Mouse (Mus musculus): ENCODE measurements at regions not wholly inside any gene's neighbourhood (a gene's known extent, or its start where the extent isn't known, plus 50 kb on each side); places are given as distances from the start of the nearest gene placed in this dataset.
A peak's percentile ranks its signal among the peaks of the same experiment; 100 is the strongest.

GRCm38 (mm10) chr12:25244666-25245065 lies 147.7 kb upstream of the Id2 start:
- Histone ChIP-seq H3K4me2 (ENCODE audit: low read length) (no peak overlapping the region), H3K9ac (ENCODE audit: low read depth, low read length) (no peak overlapping the region), H3K27ac (ENCODE audit: low read length) (no peak overlapping the region), H3K4me3 (ENCODE audit: low read depth, low read length) (no peak overlapping the region), H3K4me1 (ENCODE audit: control insufficient read depth, insufficient read depth, low read length) (peaks cover 6% of the 10 kb centered on the region; the same call in 1 of the 2 replicates), H3K36me3 (ENCODE audit: control insufficient read depth, insufficient read depth, low read length) (no peaks in the 10 kb centered on the region), H3K27me3 (ENCODE audit: control insufficient read depth, insufficient read depth, low read depth, low read length) (no peaks in the 10 kb centered on the region), H3K9me3 (replicated peaks; ENCODE audit: control insufficient read depth, low read length, poor library complexity, severe bottlenecking) (no peaks in the 10 kb centered on the region)
- ATAC-seq: peak; percentile 42; the same call in 1 of the 2 replicates
- 41% methylated on average over 1 of the region's 1 CpGs for whole genome bisulfite sequencing

- Histone ChIP-seq H3K9me3 (replicated peaks; ENCODE audit: control insufficient read depth, low read length, poor library complexity, severe bottlenecking) (no peaks in the 10 kb centered on the region), H3K36me3 (ENCODE audit: control insufficient read depth, insufficient read depth, low read length) (no peaks in the 10 kb centered on the region), H3K27me3 (ENCODE audit: control insufficient read depth, insufficient read depth, low read depth, low read length) (no peaks in the 10 kb centered on the region), H3K4me3 (ENCODE audit: low read depth, low read length) (no peak overlapping the region), H3K9ac (ENCODE audit: low read depth, low read length) (no peak overlapping the region), H3K27ac (ENCODE audit: low read length) (no peak overlapping the region), H3K4me2 (ENCODE audit: low read length) (no peak overlapping the region), H3K4me1 (ENCODE audit: control insufficient read depth, insufficient read depth, low read length) (peaks cover 6% of the 10 kb centered on the region; the same call in 1 of the 2 replicates)
- ATAC-seq: no peak
- WGBS: 65% methylated on average over 1 of the region's 1 CpGs
These were observed 147.0 kb upstream of the Id2 start for GRCm38 (mm10) chr12:25243901-25244300.

- ATAC-seq: no peak
- Histone ChIP-seq H3K27me3 (ENCODE audit: control insufficient read depth, insufficient read depth, low read depth, low read length) (no peaks in the 10 kb centered on the region), H3K9me3 (replicated peaks; ENCODE audit: control insufficient read depth, low read length, poor library complexity, severe bottlenecking) (no peaks in the 10 kb centered on the region), H3K4me2 (ENCODE audit: low read length) (no peak overlapping the region), H3K36me3 (ENCODE audit: control insufficient read depth, insufficient read depth, low read length) (no peaks in the 10 kb centered on the region), H3K9ac (ENCODE audit: low read depth, low read length) (no peak overlapping the region), H3K4me3 (ENCODE audit: low read depth, low read length) (no peak overlapping the region), H3K4me1 (ENCODE audit: control insufficient read depth, insufficient read depth, low read length) (peaks cover 6% of the 10 kb centered on the region; the same call in 1 of the 2 replicates), H3K27ac (ENCODE audit: low read length) (no peak overlapping the region)
- WGBS: 85% methylated on average over 3 of the region's 3 CpGs
These were observed 145.4 kb upstream of the Id2 start for GRCm38 (mm10) chr12:25242369-25242768.

GRCm38 (mm10) chr12:25241675-25242074 lies 144.7 kb upstream of the Id2 start:
- no peaks in the 10 kb centered on the region for H3K36me3 ChIP-seq (ENCODE audit: control insufficient read depth, insufficient read depth, low read length)
- WGBS: 89% methylated on average over 3 of the region's 3 CpGs
- peaks cover 6% of the 10 kb centered on the region; the same call in 1 of the 2 replicates for H3K4me1 ChIP-seq (ENCODE audit: control insufficient read depth, insufficient read depth, low read length)
- H3K27ac ChIP-seq (ENCODE audit: low read length): no peak overlapping the region
- no peaks in the 10 kb centered on the region for H3K27me3 ChIP-seq (ENCODE audit: control insufficient read depth, insufficient read depth, low read depth, low read length)
- H3K4me3 ChIP-seq (ENCODE audit: low read depth, low read length): no peak overlapping the region
- ATAC-seq: no peak
- no peaks in the 10 kb centered on the region for H3K9me3 ChIP-seq (replicated peaks; ENCODE audit: control insufficient read depth, low read length, poor library complexity, severe bottlenecking)
- no peak overlapping the region for H3K4me2 ChIP-seq (ENCODE audit: low read length)
- H3K9ac ChIP-seq (ENCODE audit: low read depth, low read length): no peak overlapping the region

GRCm38 (mm10) chr12:25240796-25241195 lies 143.9 kb upstream of the Id2 start:
- Histone ChIP-seq H3K4me2 (ENCODE audit: low read length) (no peak overlapping the region), H3K9me3 (replicated peaks; ENCODE audit: control insufficient read depth, low read length, poor library complexity, severe bottlenecking) (no peaks in the 10 kb centered on the region), H3K4me3 (ENCODE audit: low read depth, low read length) (no peak overlapping the region), H3K27me3 (ENCODE audit: control insufficient read depth, insufficient read depth, low read depth, low read length) (no peaks in the 10 kb centered on the region), H3K36me3 (ENCODE audit: control insufficient read depth, insufficient read depth, low read length) (no peaks in the 10 kb centered on the region), H3K27ac (ENCODE audit: low read length) (no peak overlapping the region), H3K9ac (ENCODE audit: low read depth, low read length) (no peak overlapping the region), H3K4me1 (ENCODE audit: control insufficient read depth, insufficient read depth, low read length) (peaks cover 6% of the 10 kb centered on the region; the same call in 1 of the 2 replicates)
- ATAC-seq: no peak
- WGBS: 80% methylated on average over 3 of the region's 3 CpGs

GRCm38 (mm10) chr12:25240142-25240541 lies 143.2 kb upstream of the Id2 start:
- peaks cover 6% of the 10 kb centered on the region; the same call in 1 of the 2 replicates for H3K4me1 ChIP-seq (ENCODE audit: control insufficient read depth, insufficient read depth, low read length)
- no peak overlapping the region for H3K4me2 ChIP-seq (ENCODE audit: low read length)
- H3K36me3 ChIP-seq (ENCODE audit: control insufficient read depth, insufficient read depth, low read length): no peaks in the 10 kb centered on the region
- no peak overlapping the region for H3K9ac ChIP-seq (ENCODE audit: low read depth, low read length)
- H3K27me3 ChIP-seq (ENCODE audit: control insufficient read depth, insufficient read depth, low read depth, low read length): no peaks in the 10 kb centered on the region
- no peak overlapping the region for H3K27ac ChIP-seq (ENCODE audit: low read length)
- no peaks in the 10 kb centered on the region for H3K9me3 ChIP-seq (replicated peaks; ENCODE audit: control insufficient read depth, low read length, poor library complexity, severe bottlenecking)
- ATAC-seq: 0 out of 2 replicates have a peak, but pooled peaks have one; percentile 64
- 58% methylated on average over 12 of the region's 12 CpGs for WGBS
- no peak overlapping the region for H3K4me3 ChIP-seq (ENCODE audit: low read depth, low read length)

- Histone ChIP-seq H3K27ac (ENCODE audit: low read length) (no peak overlapping the region), H3K4me2 (ENCODE audit: low read length) (no peak overlapping the region), H3K4me3 (ENCODE audit: low read depth, low read length) (no peak overlapping the region), H3K9me3 (replicated peaks; ENCODE audit: control insufficient read depth, low read length, poor library complexity, severe bottlenecking) (no peaks in the 10 kb centered on the region), H3K27me3 (ENCODE audit: control insufficient read depth, insufficient read depth, low read depth, low read length) (no peaks in the 10 kb centered on the region), H3K4me1 (ENCODE audit: control insufficient read depth, insufficient read depth, low read length) (peaks cover 3% of the 10 kb centered on the region; the same call in 1 of the 2 replicates), H3K36me3 (ENCODE audit: control insufficient read depth, insufficient read depth, low read length) (no peaks in the 10 kb centered on the region), H3K9ac (ENCODE audit: low read depth, low read length) (no peak overlapping the region)
- WGBS: 63% methylated on average over 8 of the region's 8 CpGs
- no peak for ATAC-seq
These were observed 138.1 kb upstream of the Id2 start for GRCm38 (mm10) chr12:25235071-25235470.

- no peak overlapping the region for H3K4me3 ChIP-seq (ENCODE audit: low read depth, low read length)
- no peak overlapping the region for H3K27ac ChIP-seq (ENCODE audit: low read length)
- H3K4me1 ChIP-seq (ENCODE audit: control insufficient read depth, insufficient read depth, low read length): no peaks in the 10 kb centered on the region
- H3K27me3 ChIP-seq (ENCODE audit: control insufficient read depth, insufficient read depth, low read depth, low read length): no peaks in the 10 kb centered on the region
- no peak overlapping the region for H3K4me2 ChIP-seq (ENCODE audit: low read length)
- H3K36me3 ChIP-seq (ENCODE audit: control insufficient read depth, insufficient read depth, low read length): no peaks in the 10 kb centered on the region
- H3K9me3 ChIP-seq (replicated peaks; ENCODE audit: control insufficient read depth, low read length, poor library complexity, severe bottlenecking): no peaks in the 10 kb centered on the region
- ATAC-seq: no peak
- 84% methylated on average over 3 of the region's 3 CpGs for WGBS
- no peak overlapping the region for H3K9ac ChIP-seq (ENCODE audit: low read depth, low read length)
These were observed 137.7 kb upstream of the Id2 start for GRCm38 (mm10) chr12:25234636-25235035.

GRCm38 (mm10) chr12:25233027-25233535 lies 136.1 kb upstream of the Id2 start:
- H3K27me3 ChIP-seq (ENCODE audit: control insufficient read depth, insufficient read depth, low read depth, low read length): no peaks in the 10 kb centered on the region
- H3K9me3 ChIP-seq (replicated peaks; ENCODE audit: control insufficient read depth, low read length, poor library complexity, severe bottlenecking): no peaks in the 10 kb centered on the region
- H3K27ac ChIP-seq (ENCODE audit: low read length): no peak overlapping the region
- no peak overlapping the region for H3K4me2 ChIP-seq (ENCODE audit: low read length)
- H3K4me1 ChIP-seq (ENCODE audit: control insufficient read depth, insufficient read depth, low read length): no peaks in the 10 kb centered on the region
- 85% methylated on average over 4 of the region's 4 CpGs for WGBS
- H3K36me3 ChIP-seq (ENCODE audit: control insufficient read depth, insufficient read depth, low read length): no peaks in the 10 kb centered on the region
- no peak overlapping the region for H3K4me3 ChIP-seq (ENCODE audit: low read depth, low read length)
- H3K9ac ChIP-seq (ENCODE audit: low read depth, low read length): no peak overlapping the region
- no peak for ATAC-seq

All from midbrain, embryonic 16.5 days (tissue).